Mouse (Mus musculus) ES-Bruce4 (cell line): ENCODE measurements at regions not wholly inside any gene's neighbourhood (a gene's known extent, or its start where the extent isn't known, plus 50 kb on each side); places are given as distances from the start of the nearest gene placed in this dataset.

ENCODE experiments used
- CTCF ChIP-seq: IDR thresholded peaks from one replicate; pipeline ENCODE4 v1.8.1; 2011; ENCODE audit warnings: low read depth, low read length
- EP300 ChIP-seq: IDR thresholded peaks from 2 replicates; pipeline ENCODE4 v1.6.1; 2011; ENCODE audit warnings: low read depth, low read length; ENCODE audit not compliant: insufficient read depth
- POLR2A ChIP-seq: IDR thresholded peaks from one replicate; pipeline ENCODE4 v1.8.1; 2011; ENCODE audit warnings: low read length; ENCODE audit not compliant: insufficient read depth

DNA sequence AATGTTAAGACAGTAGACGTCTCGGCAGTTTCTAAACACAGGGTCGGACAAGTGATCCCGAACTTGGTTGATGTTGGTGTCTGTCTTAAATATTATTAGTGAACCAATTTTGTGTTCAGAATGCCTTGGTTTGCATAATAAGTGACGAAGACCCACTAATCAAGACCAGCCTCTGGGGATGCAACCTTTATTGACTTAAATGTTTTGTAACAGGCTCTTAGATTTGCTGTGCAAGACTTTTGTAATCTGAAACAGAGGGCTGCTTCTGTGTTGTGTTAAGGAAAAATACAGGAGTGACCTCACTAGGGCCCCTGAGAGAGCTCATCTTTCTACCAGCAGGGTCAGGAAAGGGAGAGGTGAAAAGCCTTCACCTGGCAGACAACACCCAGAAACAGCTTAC lies 119.5 kb downstream of the Slc38a4 start:
- TF ChIP-seq POLR2A (no peak), CTCF (no peak), EP300 (no peak)
